Mouse (Mus musculus) stomach, embryonic 16.5 days (tissue): ENCODE data around the gene Tcp11. TPM values are rescaled to one million over a fixed set of nuclear protein-coding genes. Genes with fewer than 3 reads are reported as not detected.

Source experiments
- ATAC-seq: fragments of 200-750 bp; cut with Nextera tagmentation; 2 replicates; pipeline ENCODE4 v1.8.0; 2017; ENCODE audit warnings: moderate number of reproducible peaks, moderate TSS enrichment; ENCODE audit not compliant: insufficient read depth, low FRiP score
- H3K27ac ChIP-seq: fragments of 300-500 bp; sonication (generic); 2 replicates; pipeline ENCODE4 v1.5.1; 2014; ENCODE audit warnings: low read length
- H3K27me3 ChIP-seq: fragments of 300-500 bp; sonication (generic); 2 replicates; pipeline ENCODE4 v1.6.1; 2014; ENCODE audit warnings: low read length, control low read depth, mixed read lengths; ENCODE audit not compliant: control insufficient read depth, insufficient read depth
- H3K36me3 ChIP-seq: fragments of 300-500 bp; sonication (generic); 2 replicates; pipeline ENCODE4 v1.6.1; 2014; ENCODE audit warnings: low read length; ENCODE audit not compliant: control insufficient read depth, insufficient read depth
- H3K4me1 ChIP-seq: fragments of 300-500 bp; sonication (generic); 2 replicates; pipeline ENCODE4 v1.6.1; 2014; ENCODE audit warnings: low read length, control low read depth, mixed read lengths; ENCODE audit not compliant: control insufficient read depth, insufficient read depth
- H3K4me2 ChIP-seq: fragments of 300-500 bp; sonication (generic); 2 replicates; pipeline ENCODE4 v1.6.1; 2014; ENCODE audit warnings: low read depth, low read length, mixed read lengths
- H3K4me3 ChIP-seq: fragments of 300-500 bp; sonication (generic); replicated peaks from 2 replicates; pipeline ENCODE4 v1.5.1; 2014; ENCODE audit warnings: mild to moderate bottlenecking, low read length
- H3K9ac ChIP-seq: fragments of 300-500 bp; sonication (generic); 2 replicates; pipeline ENCODE4 v1.6.1; 2014; ENCODE audit warnings: low read length
- H3K9me3 ChIP-seq: fragments of 300-500 bp; sonication (generic); replicated peaks from 2 replicates; pipeline ENCODE4 v1.6.1; 2016; ENCODE audit warnings: low read length, control low read depth; ENCODE audit not compliant: control insufficient read depth
- WGBS: fragments of 180-500 bp; shearing (Covaris S2); extraction: QIAGEN DNeasy Blood & Tissue Kit; methylation state at CpG from one replicate; pipeline ENCODE4 v1.1.7; 2014; 5-methylcytosine and 5-hydroxymethylcytosine counted together
- polyA plus RNA-seq: library from polyadenylated mRNA; unstranded; fragments of >200 nt; fragmentation: Nextera tagmentation; extraction: Ambion mirVana; gene quantifications from 2 replicates; pipeline ENCODE4 v1.2.1, GENCODE M21; 2015

Tcp11 gene
- polyA plus RNA-seq, 1 experiment from 2014 or later = 1.9 TPM

GRCm38 (mm10) chr17:28093837-28094236, 13.4 kb upstream of the Tcp11 start:
- Histone ChIP-seq H3K27me3 (no peaks in the 10 kb centered on the region), H3K27ac (no peak overlapping the region), H3K9me3 (peaks cover 2% of the 10 kb centered on the region; the same call in 1 of the 2 replicates), H3K4me1 (no peaks in the 10 kb centered on the region; the same call in 1 of the 2 replicates), H3K36me3 (no peaks in the 10 kb centered on the region), H3K4me2 (no peak overlapping the region), H3K4me3 (no peak overlapping the region), H3K9ac (no peak overlapping the region)
- 80% methylated on average over 3 of the region's 3 CpGs for WGBS
- ATAC-seq = no peak

GRCm38 (mm10) chr17:28092297-28092696, 11.9 kb upstream of the Tcp11 start:
- H3K4me3 ChIP-seq = no peak overlapping the region
- H3K4me2 ChIP-seq = no peak overlapping the region
- no peaks in the 10 kb centered on the region for H3K27me3 ChIP-seq
- no peak overlapping the region for H3K27ac ChIP-seq
- peaks cover 2% of the 10 kb centered on the region; the same call in 1 of the 2 replicates for H3K9me3 ChIP-seq
- no peaks in the 10 kb centered on the region for H3K36me3 ChIP-seq
- H3K4me1 ChIP-seq = 0 out of 2 replicates have a peak, but pooled peaks cover 4% of the 10 kb centered on the region
- no peak overlapping the region for H3K9ac ChIP-seq
- no peak for ATAC-seq
- WGBS = 86% methylated on average over 2 of the region's 2 CpGs

DNA sequence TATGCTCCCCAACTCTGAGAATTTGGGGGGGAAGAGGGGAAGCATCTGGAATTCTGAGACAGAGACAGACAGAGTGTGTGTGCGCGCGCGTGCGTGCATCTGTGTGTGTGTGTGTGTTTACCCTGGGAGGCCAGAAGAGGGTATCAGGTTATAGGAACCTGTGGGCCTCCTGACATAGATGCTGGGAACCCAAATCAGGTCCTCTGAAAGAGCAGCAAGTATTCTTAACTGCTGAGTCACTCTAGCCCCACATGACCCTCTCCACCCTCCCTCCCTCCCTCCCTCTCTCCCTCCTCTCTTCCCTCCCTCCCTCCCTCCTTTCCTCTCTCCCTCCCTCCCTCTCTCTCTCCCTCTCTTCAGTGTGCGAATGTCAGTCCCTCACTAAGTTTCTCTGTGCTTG, 8.3 kb upstream of the Tcp11 start:
- no peaks in the 10 kb centered on the region; the same call in 1 of the 2 replicates for H3K9me3 ChIP-seq
- no peak overlapping the region for H3K9ac ChIP-seq
- H3K36me3 ChIP-seq = no peaks in the 10 kb centered on the region
- peaks cover 19% of the 10 kb centered on the region for H3K4me1 ChIP-seq
- H3K4me2 ChIP-seq = no peak overlapping the region
- ATAC-seq = no peak
- H3K27me3 ChIP-seq = no peaks in the 10 kb centered on the region
- H3K27ac ChIP-seq = no peak overlapping the region
- 83% methylated on average over 6 of the region's 6 CpGs for WGBS
- H3K4me3 ChIP-seq = no peak overlapping the region

- no peak for ATAC-seq
- H3K27ac ChIP-seq = no peak overlapping the region
- no peak overlapping the region for H3K4me2 ChIP-seq
- no peak overlapping the region for H3K9ac ChIP-seq
- no peaks in the 10 kb centered on the region for H3K27me3 ChIP-seq
- peaks cover 19% of the 10 kb centered on the region for H3K4me1 ChIP-seq
- no peaks in the 10 kb centered on the region for H3K36me3 ChIP-seq
- H3K9me3 ChIP-seq = no peaks in the 10 kb centered on the region; the same call in 1 of the 2 replicates
- 40% methylated on average over 5 of the region's 5 CpGs for WGBS
- H3K4me3 ChIP-seq = no peak overlapping the region
These were observed 7.0 kb upstream of the Tcp11 start for GRCm38 (mm10) chr17:28087430-28087829.

DNA sequence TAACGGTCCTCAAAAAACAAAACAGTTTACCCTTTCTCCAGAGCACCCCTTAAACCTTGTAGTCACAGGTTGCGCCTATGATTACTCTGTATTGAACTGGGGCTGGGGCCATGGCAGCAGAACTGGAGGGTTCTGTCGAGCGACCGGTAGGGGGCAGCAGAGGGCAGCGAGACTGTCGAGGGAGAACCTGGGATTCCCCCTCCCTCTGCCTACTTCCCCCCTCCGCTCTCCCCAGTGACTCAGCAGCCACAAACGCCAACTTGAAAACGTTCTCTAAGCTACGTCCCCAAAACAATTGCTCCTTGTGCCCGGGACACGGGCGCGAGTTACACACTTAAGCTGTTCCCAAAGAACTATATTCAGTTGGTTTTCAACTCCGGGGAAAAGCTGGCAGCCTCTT, 4.5 kb upstream of the Tcp11 start:
- H3K27ac ChIP-seq = peak overlapping the region; percentile 46; the same call in 1 of the 2 replicates

DNA sequence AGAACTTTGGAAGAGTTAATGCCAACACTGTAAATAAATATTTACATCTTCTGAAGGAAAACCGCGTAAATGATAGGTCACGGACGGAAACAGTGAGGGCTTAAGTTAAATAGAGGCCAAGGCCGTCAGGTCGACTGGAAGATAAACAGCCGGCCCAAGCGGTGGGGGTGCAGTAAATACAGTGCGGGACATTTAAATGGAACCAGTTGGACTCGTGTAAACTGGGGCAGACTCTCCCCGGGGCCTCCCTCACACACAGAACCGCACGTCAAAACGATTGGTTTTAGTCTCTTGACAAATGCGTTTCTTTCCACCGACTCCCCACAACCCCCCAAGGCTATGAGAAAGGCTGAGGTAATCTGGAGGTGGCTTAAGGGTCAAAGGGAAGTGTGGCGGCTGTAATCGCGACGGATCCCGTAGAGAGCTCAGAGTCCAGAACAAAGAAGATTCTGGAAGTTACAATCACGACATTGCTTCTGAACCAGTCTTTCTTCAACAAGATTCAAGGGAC, 4.0 kb upstream of the Tcp11 start:
- Histone ChIP-seq H3K36me3 (no peaks in the 10 kb centered on the region), H3K9me3 (no peaks in the 10 kb centered on the region), H3K4me2 (peak overlapping the region; percentile 27), H3K4me1 (peaks cover 22% of the 10 kb centered on the region), H3K9ac (peak overlapping the region; percentile 52), H3K27ac (peak overlapping the region; percentile 46; the same call in 1 of the 2 replicates), H3K27me3 (no peaks in the 10 kb centered on the region), H3K4me3 (no peak overlapping the region)
- WGBS = 16% methylated on average over 22 of the region's 22 CpGs
- no peak for ATAC-seq

More for the DNA sequence above, 4.5 kb upstream of the Tcp11 start:
- WGBS = under 1% methylated on average over 16 of the region's 16 CpGs
- Histone ChIP-seq H3K4me1 (peaks cover 22% of the 10 kb centered on the region), H3K36me3 (no peaks in the 10 kb centered on the region), H3K4me3 (peak overlapping the region; percentile 33), H3K9ac (peak overlapping the region; percentile 52; the same call in 1 of the 2 replicates), H3K27me3 (no peaks in the 10 kb centered on the region), H3K9me3 (no peaks in the 10 kb centered on the region), H3K4me2 (peak overlapping the region; percentile 52)
- peak; percentile 68 for ATAC-seq

DNA sequence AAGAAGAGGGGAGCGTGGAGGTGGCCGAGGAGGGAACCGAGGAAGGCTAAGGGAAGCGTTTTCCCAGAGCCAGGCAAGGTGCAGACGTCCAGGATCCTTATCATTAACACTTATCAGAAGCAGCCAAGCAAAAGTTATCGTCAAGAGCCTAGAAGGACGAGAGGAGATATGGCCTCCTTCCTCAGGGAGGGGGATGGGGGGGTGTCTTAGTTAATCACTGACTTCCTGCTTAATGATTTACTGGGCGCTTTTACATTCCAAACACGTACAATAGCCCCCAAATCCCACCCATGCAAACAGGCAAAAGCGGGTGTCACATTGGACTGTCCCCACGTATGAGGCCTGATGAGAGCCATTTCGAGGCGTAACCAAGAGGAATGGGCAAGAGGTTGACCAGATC, 2.4 kb upstream of the Tcp11 start:
- Histone ChIP-seq H3K4me3 (no peak overlapping the region), H3K27me3 (no peaks in the 10 kb centered on the region), H3K4me2 (no peak overlapping the region), H3K9ac (no peak overlapping the region), H3K27ac (no peak overlapping the region), H3K9me3 (no peaks in the 10 kb centered on the region), H3K36me3 (no peaks in the 10 kb centered on the region), H3K4me1 (peaks cover 22% of the 10 kb centered on the region)
- ATAC-seq = no peak
- 39% methylated on average over 13 of the region's 13 CpGs for WGBS

DNA sequence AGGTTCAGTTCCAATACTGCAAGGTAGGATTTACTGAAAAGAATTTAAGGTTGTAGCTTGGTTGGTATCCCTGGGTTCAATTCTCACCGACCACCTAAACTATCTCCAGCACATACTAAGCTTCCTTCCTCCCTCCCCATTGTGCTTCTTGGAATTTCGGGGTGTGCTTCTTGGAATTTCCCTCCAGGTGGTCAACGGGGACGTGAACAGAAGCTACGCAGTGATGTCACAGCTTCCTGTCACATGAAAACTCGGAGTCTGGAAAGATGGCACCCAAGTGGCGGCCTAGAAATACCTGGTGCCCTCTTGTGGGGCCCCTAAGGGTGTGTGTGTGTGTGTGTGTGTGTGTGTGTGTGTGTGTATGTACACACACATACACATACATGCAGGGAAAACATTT, 1.4 kb upstream of the Tcp11 start:
- Histone ChIP-seq H3K4me1 (peaks cover 17% of the 10 kb centered on the region), H3K36me3 (no peaks in the 10 kb centered on the region), H3K4me3 (no peak overlapping the region), H3K27ac (no peak overlapping the region), H3K27me3 (no peaks in the 10 kb centered on the region), H3K9ac (no peak overlapping the region), H3K9me3 (no peaks in the 10 kb centered on the region), H3K4me2 (no peak overlapping the region)
- no peak for ATAC-seq
- 87% methylated on average over 7 of the region's 7 CpGs for WGBS

- no peak for ATAC-seq
- no peaks in the 10 kb centered on the region for H3K9me3 ChIP-seq
- H3K27me3 ChIP-seq = no peaks in the 10 kb centered on the region
- H3K27ac ChIP-seq = no peak overlapping the region
- no peak overlapping the region for H3K4me2 ChIP-seq
- H3K4me3 ChIP-seq = no peak overlapping the region
- H3K4me1 ChIP-seq = peaks cover 17% of the 10 kb centered on the region
- WGBS = 62% methylated on average over 9 of the region's 9 CpGs
- no peak overlapping the region for H3K9ac ChIP-seq
- H3K36me3 ChIP-seq = no peaks in the 10 kb centered on the region
These were observed 946 bp upstream of the Tcp11 start for GRCm38 (mm10) chr17:28081385-28081784.
